Mouse (Mus musculus) adrenal gland, postnatal 10 days (tissue): Measurements from ENCODE around the gene Mrpl9. TPM values are rescaled to one million over a fixed set of nuclear protein-coding genes. Genes with fewer than 3 reads are reported as not detected.

Source experiments
- DNase-seq: peaks from one replicate; pipeline ENCODE4 v3.0.0; 2021; ENCODE audit warnings: mixed read lengths
- long read RNA-seq, 2 experiments: library from polyadenylated mRNA; stranded (forward); transcript quantifications; one replicate each; pipeline ENCODE4 v2.0.0; 2021
- total RNA-seq, 2 experiments: library from RNA; stranded (reverse); gene quantifications; 2 replicates each; pipeline ENCODE4 v1.2.3; 2021

The Mrpl9 gene
- 10 to 100 TPM; 94.5 to 97.7 TPM for total RNA-seq
- long read RNA-seq, experiment 1, transcript Mrpl9-201 (7 exons, 1,612 nt): major isoform, 140 of 162 reads
- long read RNA-seq, experiment 1, partial matches to known transcripts: 17 of 162 reads
- long read RNA-seq, experiment 1, other reads (novel, unspliced or antisense): 5 of 162 reads
- long read RNA-seq, experiment 2, transcript Mrpl9-201 (7 exons, 1,612 nt): major isoform, 85 of 97 reads
- long read RNA-seq, experiment 2, partial matches to known transcripts: 12 of 97 reads
- long read RNA-seq, experiment 2, other reads (novel, unspliced or antisense): 0 of 97 reads

DNA sequence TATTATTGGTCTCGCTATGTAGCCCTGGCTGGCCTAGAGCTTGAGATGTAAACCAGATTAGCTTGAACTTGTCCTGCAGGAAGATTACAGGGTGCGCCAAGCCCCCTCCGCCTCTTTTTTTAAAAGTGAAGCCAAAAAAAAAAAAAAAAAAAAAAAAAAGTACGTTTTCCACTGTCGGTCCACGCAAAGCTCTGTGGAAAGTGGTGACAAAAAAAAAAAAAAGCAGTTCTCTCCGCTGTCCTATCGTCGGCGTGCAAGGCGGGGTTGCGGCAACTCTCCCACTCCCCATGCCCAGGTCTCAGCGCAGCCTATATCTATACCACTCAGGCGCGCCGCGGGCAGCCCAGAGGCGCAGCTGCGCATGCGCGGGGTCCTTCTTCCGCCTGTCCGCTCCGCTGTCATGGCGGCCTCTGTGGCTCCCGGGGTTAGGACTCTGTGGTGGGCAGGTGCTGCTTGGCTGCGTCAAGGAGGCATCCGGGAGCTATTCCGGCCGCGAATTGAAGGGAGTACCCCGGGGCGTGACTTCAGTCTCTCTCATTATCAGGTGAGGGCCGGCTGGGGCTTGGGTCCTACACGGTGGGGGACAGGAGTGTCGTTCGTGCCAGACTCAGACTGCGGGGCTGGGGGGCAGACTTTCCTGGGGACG, at the start of gene Mrpl9:
Mrpl9 (plus strand) TSS at position 368 of the 646 bp plus-strand sequence.
- DNase-seq: peak; percentile 98

- no peak for DNase-seq
These were observed 46.8 kb upstream of the Mrpl9 start for GRCm38 (mm10) chr3:94396336-94396735.

DNA sequence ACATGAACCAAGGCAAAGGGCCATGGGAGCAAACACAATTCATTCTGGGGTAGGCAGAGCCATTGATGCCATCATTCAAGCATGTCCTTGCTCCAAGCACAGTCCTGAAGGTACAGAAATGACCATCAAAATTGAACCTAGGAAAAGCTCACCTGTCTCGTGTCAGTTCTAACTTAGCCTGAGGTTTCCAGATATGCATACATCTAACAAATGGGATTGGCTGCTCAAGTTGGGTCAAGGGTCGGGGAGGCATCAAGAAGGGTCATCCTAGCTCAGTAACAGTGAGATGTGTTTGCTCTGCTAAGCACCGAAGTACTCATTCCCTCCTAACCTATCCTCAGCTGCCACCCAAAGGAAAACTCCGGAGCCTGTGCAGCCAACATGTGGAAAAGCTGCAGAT, 46.3 kb upstream of the Mrpl9 start:
- no peak for DNase-seq

DNA sequence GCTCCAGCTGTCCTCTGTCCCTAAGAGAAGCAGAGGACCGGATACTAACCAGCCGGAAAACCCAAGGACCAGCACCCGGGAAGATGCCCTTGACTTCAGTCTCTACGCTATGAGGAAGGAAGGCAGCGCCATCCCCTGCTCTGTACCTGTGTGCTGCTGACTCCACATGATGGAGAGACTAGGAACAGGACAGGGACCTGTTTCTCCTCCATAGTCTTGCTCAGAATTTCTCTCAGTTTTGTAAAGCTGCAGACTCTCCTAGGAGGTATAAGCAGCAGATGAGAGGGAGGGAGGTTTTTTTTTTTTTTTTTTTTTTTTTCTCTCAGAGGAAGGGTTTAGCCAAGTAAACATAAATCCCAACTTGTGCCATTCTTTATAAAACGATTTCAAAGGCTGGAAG, 44.9 kb upstream of the Mrpl9 start, which contains the start of gene Lingo4:
Lingo4 (plus strand) TSS at position 301 of the 400 bp plus-strand sequence.
- DNase-seq: no peak

GRCm38 (mm10) chr3:94398943-94399481, 44.1 kb upstream of the Mrpl9 start:
- peak; percentile 50 for DNase-seq

- DNase-seq: no peak
These were observed 43.3 kb upstream of the Mrpl9 start for GRCm38 (mm10) chr3:94399663-94400310.

DNA sequence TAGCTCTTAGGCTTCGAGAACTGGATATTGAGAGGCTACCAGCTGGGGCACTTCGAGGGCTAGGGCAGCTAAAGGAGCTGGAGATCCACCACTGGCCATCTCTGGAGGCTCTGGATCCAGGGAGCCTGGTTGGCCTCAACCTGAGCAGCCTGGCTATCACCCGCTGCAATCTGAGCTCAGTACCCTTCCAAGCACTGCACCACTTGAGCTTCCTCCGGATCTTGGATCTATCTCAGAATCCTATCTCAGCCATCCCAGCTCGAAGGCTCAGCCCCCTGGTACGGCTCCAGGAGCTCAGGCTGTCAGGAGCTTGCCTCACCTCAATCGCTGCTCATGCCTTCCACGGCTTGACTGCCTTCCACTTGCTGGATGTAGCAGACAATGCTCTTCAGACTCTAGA, 40.7 kb upstream of the Mrpl9 start:
- DNase-seq: no peak

DNA sequence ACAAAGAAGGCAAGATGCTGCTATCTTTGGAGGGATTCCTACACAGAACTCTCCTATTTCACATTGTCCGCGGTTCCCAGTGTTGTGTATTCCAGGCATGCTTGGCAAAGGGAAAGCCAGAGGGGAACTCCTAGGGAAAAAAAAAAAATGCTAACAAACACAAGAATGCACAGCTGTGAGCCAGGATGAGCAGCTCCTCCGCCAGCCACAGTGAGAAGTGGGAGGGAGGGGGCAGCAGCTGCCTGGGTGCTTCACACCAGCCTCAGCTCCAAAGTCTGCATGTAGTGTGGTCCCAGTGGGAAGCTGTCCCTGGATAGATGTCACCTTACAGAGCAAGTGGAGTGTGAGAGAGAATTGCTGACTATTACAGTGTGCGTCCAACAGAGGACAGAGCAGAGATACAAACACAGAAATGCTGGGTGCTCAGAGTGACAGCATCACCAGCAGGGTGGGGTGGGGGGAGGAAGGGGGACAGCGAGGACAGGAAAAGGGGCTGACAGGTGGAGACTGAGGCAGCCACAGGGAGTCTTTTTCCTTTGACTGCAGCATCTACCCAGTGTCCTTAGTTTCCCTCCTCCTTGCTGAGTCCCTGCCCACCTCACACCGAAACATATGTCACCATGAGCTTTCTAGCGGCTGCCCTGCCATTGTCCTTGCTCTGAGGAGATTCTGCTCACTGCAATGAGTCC, 38.6 kb upstream of the Mrpl9 start:
- no peak for DNase-seq

DNA sequence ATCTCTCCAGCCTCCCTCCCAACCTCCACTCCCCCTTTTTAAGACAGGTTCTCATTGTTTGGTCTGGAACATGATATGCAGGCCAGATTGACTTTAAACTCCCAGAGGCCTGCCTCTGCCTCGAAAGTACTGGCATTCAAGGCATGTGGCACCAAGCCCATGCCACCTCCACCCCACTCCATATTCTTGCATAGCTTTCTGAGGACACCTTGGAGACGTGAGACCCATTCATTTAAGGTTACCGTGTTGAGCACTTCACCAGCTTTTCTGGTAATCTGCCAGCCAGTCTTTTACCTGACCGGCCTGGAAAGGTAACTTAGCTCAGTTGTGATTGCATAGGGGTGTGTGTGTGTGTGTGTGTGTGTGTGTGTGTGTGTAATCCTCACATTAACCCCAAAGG, 37.6 kb upstream of the Mrpl9 start:
- no peak for DNase-seq

DNA sequence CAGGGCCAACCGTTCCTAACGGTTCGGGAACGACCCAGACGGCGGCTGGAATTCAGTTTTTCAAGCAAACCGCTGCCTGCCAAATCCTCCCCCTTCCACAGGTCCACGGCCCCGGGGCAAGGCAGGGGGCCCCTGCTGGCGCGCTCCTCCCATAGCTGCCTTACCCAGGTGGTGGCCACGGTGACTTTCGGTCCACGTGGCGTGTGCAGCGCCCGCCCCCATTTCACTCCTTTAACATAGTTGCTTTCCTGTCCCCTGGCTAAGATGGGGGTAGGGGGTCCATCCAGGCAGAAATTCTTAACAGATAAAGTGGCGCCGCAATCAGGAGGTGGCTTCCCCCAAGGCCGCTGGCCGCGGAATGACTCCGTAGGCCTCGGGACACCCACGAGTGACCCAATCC, 30.6 kb upstream of the Mrpl9 start:
- DNase-seq: no peak

GRCm38 (mm10) chr3:94413031-94413679, 30.0 kb upstream of the Mrpl9 start, which contains the start of gene Tdrkh:
Tdrkh (plus strand) TSS chr3:94413273.
- DNase-seq: peak; percentile 95

GRCm38 (mm10) chr3:94430980-94431379, 12.1 kb upstream of the Mrpl9 start:
- no peak for DNase-seq

DNA sequence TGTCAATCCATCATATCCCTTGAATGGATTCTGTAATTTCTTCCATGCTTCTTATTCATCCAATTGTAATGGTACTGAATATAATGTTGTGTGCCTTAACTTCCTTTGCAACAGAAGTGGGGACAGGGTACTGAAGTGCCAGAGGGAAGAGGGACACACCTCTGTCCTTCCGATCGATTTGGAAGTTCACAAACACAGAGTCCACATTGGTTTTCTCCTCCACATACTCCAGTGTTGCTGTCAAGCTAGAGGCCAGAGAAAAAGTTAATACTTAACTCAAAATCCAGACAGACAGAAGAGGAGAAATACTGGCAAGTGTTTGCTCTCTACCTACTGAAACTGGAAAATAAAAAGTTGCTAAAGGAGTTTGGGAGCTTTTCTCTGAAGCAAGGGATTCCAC, 8.8 kb upstream of the Mrpl9 start:
- DNase-seq: no peak

DNA sequence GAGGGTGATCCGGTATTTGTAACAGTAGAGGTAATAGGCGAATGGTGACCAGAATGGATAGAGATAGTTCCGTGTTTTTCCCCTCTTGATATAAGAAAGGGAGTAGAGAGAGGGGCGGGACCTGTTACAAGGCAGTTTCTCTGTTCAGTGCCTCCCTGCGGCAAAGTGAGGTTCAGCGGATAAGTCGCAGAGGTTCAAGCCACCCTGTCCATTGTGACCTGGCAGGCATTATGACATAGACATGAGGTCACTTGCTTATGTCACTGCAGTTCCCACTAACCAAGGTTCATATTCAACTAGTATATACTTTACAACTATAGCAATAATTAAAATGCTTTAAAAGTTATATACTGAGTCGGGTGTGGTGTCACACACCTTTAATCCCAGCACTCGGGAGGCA, 6.7 kb upstream of the Mrpl9 start:
- DNase-seq: no peak

DNA sequence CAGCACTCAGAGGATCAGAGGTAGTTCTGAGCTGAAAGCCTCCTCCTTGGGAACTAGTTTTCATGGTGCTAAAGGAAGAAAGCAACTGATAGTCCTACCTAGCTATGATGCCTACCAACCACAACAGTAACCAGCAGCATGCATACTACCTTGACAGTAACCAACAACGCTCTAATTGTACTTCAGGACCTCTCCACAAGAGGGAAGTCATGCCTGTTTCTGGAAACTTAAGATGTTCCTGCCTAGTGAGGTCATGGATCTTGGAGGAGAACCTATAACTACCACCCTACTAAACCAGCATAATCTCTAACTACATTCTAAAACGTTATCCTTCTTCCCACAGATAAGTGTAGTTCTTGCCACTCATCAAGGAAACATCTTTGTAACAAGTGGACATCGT, 1.9 kb upstream of the Mrpl9 start:
- DNase-seq: no peak

DNA sequence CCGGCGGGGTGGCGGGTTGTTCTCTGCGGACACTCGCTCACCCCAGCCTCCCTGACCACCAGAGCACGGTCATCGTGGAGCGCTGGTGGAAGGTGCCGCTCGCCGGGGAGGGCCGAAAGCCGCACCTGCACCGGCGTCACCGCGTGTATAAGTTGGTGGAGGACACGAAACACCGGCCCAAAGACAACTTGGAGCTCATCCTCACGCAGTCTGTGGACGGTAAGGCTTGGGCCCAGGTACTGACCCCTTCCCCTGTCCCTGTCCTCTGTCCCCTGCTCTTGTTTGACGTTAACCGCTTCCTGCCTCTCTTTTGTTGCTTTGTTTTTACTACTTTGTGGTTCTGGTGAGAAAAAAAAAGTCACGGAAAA, 463 bp downstream of the Mrpl9 start, which contains the start of gene Oaz3:
Oaz3 (minus strand) TSS at position 319 of the 368 bp plus-strand sequence.
- no peak for DNase-seq

- no peak for DNase-seq
These were observed 6.3 kb downstream of the Mrpl9 start for GRCm38 (mm10) chr3:94449377-94449776.

- peak; percentile 86 for DNase-seq
These were observed 13.4 kb downstream of the Mrpl9 start for GRCm38 (mm10) chr3:94456529-94457000.

GRCm38 (mm10) chr3:94457055-94457454, 13.9 kb downstream of the Mrpl9 start:
- DNase-seq: no peak

DNA sequence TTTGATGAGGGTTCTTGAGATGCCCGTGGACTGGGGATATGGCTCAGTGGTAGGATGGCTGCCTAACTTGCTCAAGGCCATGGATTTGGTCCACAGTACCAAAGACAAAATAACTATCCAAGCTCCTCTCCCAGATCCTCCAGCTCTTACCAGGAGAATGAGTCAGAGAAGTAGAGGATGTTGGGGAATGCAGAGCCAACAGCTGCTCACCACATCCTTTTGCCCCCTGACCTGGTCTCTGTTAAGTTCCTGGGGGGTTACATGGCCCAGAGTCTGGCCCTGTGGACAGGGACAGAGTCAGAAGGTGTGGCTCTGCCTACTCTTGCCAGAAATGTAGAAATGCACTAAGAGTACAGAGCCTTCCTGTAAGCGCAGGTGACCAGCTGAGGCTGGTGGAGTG, 16.7 kb downstream of the Mrpl9 start:
- DNase-seq: no peak

GRCm38 (mm10) chr3:94463926-94464578, 20.9 kb downstream of the Mrpl9 start:
- DNase-seq: no peak
